Mouse (Mus musculus) olfactory bulb, adult 2 months (tissue): ENCODE measurements around the gene Abcf3.

Experiments
- CTCF ChIP-seq: fragments of 200-500 bp; IDR thresholded peaks from 2 replicates; pipeline ENCODE4 v1.5.1; 2012; ENCODE audit warnings: low read depth, mild to moderate bottlenecking, low read length, moderate library complexity; ENCODE audit not compliant: insufficient read depth
- POLR2A ChIP-seq: fragments of 200-500 bp; IDR thresholded peaks from 2 replicates; pipeline ENCODE4 v1.6.1; 2012; ENCODE audit warnings: mild to moderate bottlenecking, low read depth, low read length, moderate library complexity; ENCODE audit not compliant: insufficient read depth

DNA sequence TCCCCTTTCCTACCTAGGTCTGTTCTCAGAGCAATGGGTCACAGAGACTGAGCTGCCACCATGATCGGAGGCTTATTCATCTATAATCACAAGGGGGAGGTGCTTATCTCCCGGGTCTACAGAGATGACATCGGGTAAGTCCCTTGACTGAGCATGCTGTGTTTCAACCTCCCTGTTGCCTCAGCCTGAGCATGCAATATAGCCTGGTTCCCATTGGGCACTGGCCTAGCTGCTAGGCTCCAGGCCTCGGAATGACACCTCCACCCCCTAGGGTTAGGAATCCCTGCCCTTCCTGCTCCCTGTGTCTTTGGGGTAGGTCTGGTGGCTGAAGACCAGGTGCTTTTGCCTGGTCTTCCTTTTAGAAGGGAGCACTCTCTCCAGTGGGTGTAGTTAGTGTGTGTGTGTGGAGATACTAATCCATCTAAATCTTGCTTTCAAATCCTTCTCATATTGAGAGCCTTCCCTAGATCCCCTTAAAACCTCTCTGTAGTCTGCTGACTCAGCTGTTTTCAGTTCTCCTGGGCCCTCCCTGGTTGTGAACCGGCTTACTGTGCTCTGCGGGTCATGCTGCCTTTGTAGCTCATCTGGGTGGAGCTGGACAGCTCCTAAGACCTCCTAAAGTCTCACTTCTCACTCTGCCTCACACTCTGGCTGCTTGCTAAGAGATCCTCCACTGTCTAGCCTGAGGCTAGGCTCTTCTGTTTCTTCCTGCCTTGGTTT is 10.6 kb upstream of the Abcf3 start:
- TF ChIP-seq CTCF = no peak
- no peak for TF ChIP-seq POLR2A
